Mouse (Mus musculus) lung, embryonic 16.5 days (tissue): ENCODE data around the gene Phf23. TPM values are rescaled to one million over a fixed set of nuclear protein-coding genes. Genes with fewer than 3 reads are reported as not detected.

ENCODE experiments used
- ATAC-seq: fragments of 200-750 bp; cut with Nextera tagmentation; 2 replicates; pipeline ENCODE4 v1.8.0; 2017; ENCODE audit warnings: low read depth, mild to moderate bottlenecking, moderate library complexity
- H3K27ac ChIP-seq: fragments of 300-500 bp; sonication (generic); 2 replicates; pipeline ENCODE4 v1.5.1; 2014; ENCODE audit warnings: mild to moderate bottlenecking, control low read depth, low read length
- H3K27me3 ChIP-seq: fragments of 300-500 bp; sonication (generic); 2 replicates; pipeline ENCODE4 v1.6.1; 2014; ENCODE audit warnings: low read depth, low read length, mixed read lengths; ENCODE audit not compliant: control insufficient read depth, insufficient read depth
- H3K36me3 ChIP-seq: fragments of 300-500 bp; sonication (generic); 2 replicates; pipeline ENCODE4 v1.6.1; 2014; ENCODE audit warnings: low read length; ENCODE audit not compliant: control insufficient read depth, insufficient read depth
- H3K4me1 ChIP-seq: fragments of 300-500 bp; sonication (generic); replicated peaks from 2 replicates; pipeline ENCODE4 v1.6.1; 2014; ENCODE audit warnings: low read length, mixed read lengths; ENCODE audit not compliant: control insufficient read depth, insufficient read depth
- H3K4me2 ChIP-seq: fragments of 300-500 bp; sonication (generic); 2 replicates; pipeline ENCODE4 v1.6.1; 2014; ENCODE audit warnings: low read depth, low read length, control low read depth
- H3K4me3 ChIP-seq: fragments of 300-500 bp; sonication (generic); 2 replicates; pipeline ENCODE4 v1.5.1; 2014; ENCODE audit warnings: mild to moderate bottlenecking, low read length, control low read depth
- H3K9ac ChIP-seq: fragments of 300-500 bp; sonication (generic); 2 replicates; pipeline ENCODE4 v1.6.1; 2014; ENCODE audit warnings: low read length, control low read depth
- H3K9me3 ChIP-seq: fragments of 300-500 bp; sonication (generic); 2 replicates; pipeline ENCODE4 v1.6.1; 2016; ENCODE audit warnings: low read length; ENCODE audit not compliant: control insufficient read depth
- WGBS: fragments of 180-500 bp; shearing (Covaris S2); extraction: QIAGEN DNeasy Blood & Tissue Kit; methylation state at CpG from one replicate; pipeline ENCODE4 v1.1.7; 2014; 5-methylcytosine and 5-hydroxymethylcytosine counted together
- polyA plus RNA-seq: library from polyadenylated mRNA; unstranded; fragments of >200 nt; fragmentation: Nextera tagmentation; extraction: Ambion mirVana; gene quantifications from 2 replicates; pipeline ENCODE4 v1.2.1, GENCODE M21; 2015

The Phf23 gene
- polyA plus RNA-seq, 1 experiment from 2014 or later, result 59.5 TPM

- Histone ChIP-seq H3K4me1 (peaks cover 22% of the 10 kb centered on the region), H3K27ac (peak overlapping the region; percentile 99), H3K4me3 (peak overlapping the region; percentile 100), H3K4me2 (peak overlapping the region; percentile 59), H3K9me3 (no peaks in the 10 kb centered on the region), H3K36me3 (peaks cover 37% of the 10 kb centered on the region), H3K27me3 (no peaks in the 10 kb centered on the region), H3K9ac (peak overlapping the region; percentile 99)
- under 1% methylated on average over 53 of the region's 66 CpGs for WGBS
- ATAC-seq, result peak; percentile 1
Measured at GRCm38 (mm10) chr11:69996161-69997061, 834 bp downstream of the Phf23 start.

GRCm38 (mm10) chr11:69997070-69997509 is 1.5 kb downstream of the Phf23 start:
- H3K27ac ChIP-seq, result peak overlapping the region; percentile 99
- WGBS, result 3% methylated on average over 23 of the region's 44 CpGs
- H3K4me2 ChIP-seq, result peak overlapping the region; percentile 59
- ATAC-seq, result peak; percentile 67
- H3K4me1 ChIP-seq, result peaks cover 29% of the 10 kb centered on the region
- peaks cover 37% of the 10 kb centered on the region for H3K36me3 ChIP-seq
- H3K27me3 ChIP-seq, result no peaks in the 10 kb centered on the region
- H3K9ac ChIP-seq, result peak overlapping the region; percentile 99
- H3K9me3 ChIP-seq, result no peaks in the 10 kb centered on the region
- peak overlapping the region; percentile 100 for H3K4me3 ChIP-seq

GRCm38 (mm10) chr11:69998567-69999491 is 3.3 kb downstream of the Phf23 start:
- H3K4me2 ChIP-seq, result no peak overlapping the region
- no peak overlapping the region for H3K4me3 ChIP-seq
- H3K27me3 ChIP-seq, result no peaks in the 10 kb centered on the region
- H3K9me3 ChIP-seq, result no peaks in the 10 kb centered on the region
- no peak overlapping the region for H3K27ac ChIP-seq
- H3K36me3 ChIP-seq, result peaks cover 30% of the 10 kb centered on the region
- H3K9ac ChIP-seq, result no peak overlapping the region
- ATAC-seq, result no peak
- H3K4me1 ChIP-seq, result peaks cover 28% of the 10 kb centered on the region
- WGBS, result 91% methylated on average over 27 of the region's 27 CpGs

GRCm38 (mm10) chr11:69999666-70000065 is 4.1 kb downstream of the Phf23 start:
- 78% methylated on average over 8 of the region's 8 CpGs for WGBS
- Histone ChIP-seq H3K4me3 (no peak overlapping the region), H3K4me1 (peaks cover 28% of the 10 kb centered on the region), H3K27me3 (no peaks in the 10 kb centered on the region), H3K4me2 (no peak overlapping the region), H3K27ac (peak overlapping the region; percentile 51), H3K9ac (no peak overlapping the region), H3K9me3 (no peaks in the 10 kb centered on the region), H3K36me3 (peaks cover 23% of the 10 kb centered on the region)
- ATAC-seq, result no peak

GRCm38 (mm10) chr11:70000396-70000898 is 4.9 kb downstream of the Phf23 start, which contains the start of gene Dvl2:
TSS of gene Dvl2 (plus strand) at chr11:70000595.
- Histone ChIP-seq H3K27me3 (no peaks in the 10 kb centered on the region), H3K4me3 (peak within 1 kb of the TSS; percentile 77), H3K9me3 (no peaks in the 10 kb centered on the region), H3K4me2 (peak within 1 kb of the TSS; percentile 61), H3K9ac (peak within 1 kb of the TSS; percentile 84), H3K4me1 (peaks cover 28% of the 10 kb centered on the region), H3K27ac (peak within 1 kb of the TSS; percentile 94), H3K36me3 (peaks cover 23% of the 10 kb centered on the region)
- peak; percentile 60 for ATAC-seq
- WGBS, result under 1% methylated on average over 47 of the region's 48 CpGs

GRCm38 (mm10) chr11:70001159-70001558 is 5.6 kb downstream of the Phf23 start:
- H3K4me2 ChIP-seq, result peak overlapping the region; percentile 61
- H3K27ac ChIP-seq, result peak overlapping the region; percentile 94
- H3K4me3 ChIP-seq, result peak overlapping the region; percentile 77
- H3K36me3 ChIP-seq, result peaks cover 29% of the 10 kb centered on the region
- H3K9me3 ChIP-seq, result no peaks in the 10 kb centered on the region
- H3K4me1 ChIP-seq, result peaks cover 28% of the 10 kb centered on the region
- no peak for ATAC-seq
- 4% methylated on average over 8 of the region's 8 CpGs for WGBS
- H3K9ac ChIP-seq, result peak overlapping the region; percentile 84
- H3K27me3 ChIP-seq, result no peaks in the 10 kb centered on the region

- no peaks in the 10 kb centered on the region for H3K9me3 ChIP-seq
- peak overlapping the region; percentile 77 for H3K4me3 ChIP-seq
- no peak for ATAC-seq
- H3K27me3 ChIP-seq, result no peaks in the 10 kb centered on the region
- peak overlapping the region; percentile 84; the same call in 1 of the 2 replicates for H3K9ac ChIP-seq
- H3K4me2 ChIP-seq, result peak overlapping the region; percentile 61
- H3K27ac ChIP-seq, result no peak overlapping the region
- peaks cover 35% of the 10 kb centered on the region for H3K36me3 ChIP-seq
- peaks cover 28% of the 10 kb centered on the region for H3K4me1 ChIP-seq
Measured at GRCm38 (mm10) chr11:70001865-70002264, 6.3 kb downstream of the Phf23 start.

GRCm38 (mm10) chr11:70002471-70002870 is 6.9 kb downstream of the Phf23 start:
- H3K9ac ChIP-seq, result no peak overlapping the region
- H3K4me3 ChIP-seq, result no peak overlapping the region; the same call in 1 of the 2 replicates
- H3K4me1 ChIP-seq, result peaks cover 26% of the 10 kb centered on the region
- no peaks in the 10 kb centered on the region for H3K27me3 ChIP-seq
- 81% methylated on average over 2 of the region's 2 CpGs for WGBS
- no peak overlapping the region for H3K27ac ChIP-seq
- peaks cover 41% of the 10 kb centered on the region for H3K36me3 ChIP-seq
- H3K4me2 ChIP-seq, result peak overlapping the region; percentile 61
- no peak for ATAC-seq
- H3K9me3 ChIP-seq, result no peaks in the 10 kb centered on the region
